Mouse (Mus musculus) kidney, postnatal 4 days (tissue): ENCODE measurements around the gene Bbs7.
"Not testable (repeated sequence)": the region's sequence is repeated elsewhere in the genome, so short reads cannot be mapped to it uniquely, and the experiment has no call there.

Source experiments
- DNase-seq, 2 experiments: peaks; one replicate each; pipeline ENCODE4 v3.0.0; 2021; ENCODE audit warnings: mixed read lengths in 2 of 2

Bbs7 gene

DNA sequence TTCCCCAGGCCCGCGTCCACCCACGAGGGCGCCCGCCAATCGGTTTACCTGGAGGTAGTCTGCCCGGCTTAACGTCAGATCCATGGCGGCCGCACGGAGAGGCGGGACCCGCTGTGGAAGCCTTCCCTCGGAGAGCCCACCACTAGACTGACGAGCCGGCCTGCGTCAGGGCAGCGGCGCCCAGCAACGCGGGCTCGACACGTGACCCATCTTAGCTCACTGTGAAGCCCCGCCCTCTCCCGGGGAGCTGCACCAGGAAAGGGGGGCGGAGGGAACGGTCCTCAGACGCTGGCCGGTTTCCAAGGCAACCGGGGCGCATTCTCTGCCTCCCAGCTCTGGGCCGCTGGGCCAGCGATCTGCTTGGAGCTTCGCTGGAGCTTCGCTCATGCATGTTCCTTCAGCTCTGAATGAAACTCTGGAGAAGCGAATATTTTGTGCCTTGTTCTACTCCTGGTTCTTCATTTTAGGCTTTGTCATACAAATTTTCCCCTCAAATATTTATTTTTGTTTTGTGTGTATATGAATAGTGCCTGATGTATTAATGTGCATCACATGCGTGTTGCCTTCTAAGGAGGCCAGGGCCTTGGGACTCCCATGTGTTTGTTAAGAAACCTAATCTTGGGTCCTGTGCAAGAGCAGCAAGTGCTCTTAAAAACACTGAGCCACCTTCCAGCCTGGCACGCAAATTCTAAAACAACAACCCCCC lies at the start of gene Bbs7:
Bbs7 (minus strand) TSS at position 276 of the 706 bp plus-strand sequence.
- peak; percentile 97 to 98 for DNase-seq

GRCm38 (mm10) chr3:36645245-36645559 lies 31.9 kb upstream of the Bbs7 start:
- not testable (repeated sequence) for DNase-seq

DNA sequence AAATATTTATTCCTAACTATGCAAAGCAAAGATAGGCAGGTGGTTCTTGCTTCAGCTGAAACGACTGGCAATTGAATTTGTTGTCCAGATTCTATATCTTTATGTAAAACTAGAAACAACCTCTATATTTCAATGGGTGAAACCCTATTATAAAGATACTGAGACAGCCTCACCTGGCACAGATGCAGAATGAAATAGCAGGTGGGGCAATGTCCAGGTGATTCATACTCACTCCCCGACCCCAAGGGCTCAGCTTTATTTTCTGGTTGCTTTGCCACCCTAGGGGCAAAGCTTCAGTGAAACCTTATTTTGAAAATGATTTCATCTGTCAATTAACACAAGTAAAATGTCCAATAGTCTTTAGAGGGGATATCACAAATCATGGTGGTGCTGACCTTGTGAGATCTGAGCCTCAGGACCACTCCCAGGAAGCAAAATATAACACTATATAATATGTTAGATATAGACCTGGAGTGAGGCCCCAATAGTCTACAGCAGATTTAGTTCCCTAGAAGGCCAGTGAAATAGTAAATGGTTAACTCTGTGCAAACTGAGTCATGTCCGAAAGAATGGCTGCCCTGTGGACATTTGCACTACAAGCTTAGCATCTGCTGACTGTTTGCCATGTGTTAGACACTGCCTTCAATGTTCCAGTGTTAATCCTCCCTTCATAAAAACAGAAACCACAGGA lies 31.4 kb upstream of the Bbs7 start:
- no peak for DNase-seq

GRCm38 (mm10) chr3:36643354-36643753 lies 30.1 kb upstream of the Bbs7 start:
- no peak for DNase-seq

GRCm38 (mm10) chr3:36642736-36643135 lies 29.5 kb upstream of the Bbs7 start:
- DNase-seq: peak; percentile 18 to 24

- peak; percentile 11 to 22 for DNase-seq
Measured at GRCm38 (mm10) chr3:36640787-36641186, 27.5 kb upstream of the Bbs7 start.

DNA sequence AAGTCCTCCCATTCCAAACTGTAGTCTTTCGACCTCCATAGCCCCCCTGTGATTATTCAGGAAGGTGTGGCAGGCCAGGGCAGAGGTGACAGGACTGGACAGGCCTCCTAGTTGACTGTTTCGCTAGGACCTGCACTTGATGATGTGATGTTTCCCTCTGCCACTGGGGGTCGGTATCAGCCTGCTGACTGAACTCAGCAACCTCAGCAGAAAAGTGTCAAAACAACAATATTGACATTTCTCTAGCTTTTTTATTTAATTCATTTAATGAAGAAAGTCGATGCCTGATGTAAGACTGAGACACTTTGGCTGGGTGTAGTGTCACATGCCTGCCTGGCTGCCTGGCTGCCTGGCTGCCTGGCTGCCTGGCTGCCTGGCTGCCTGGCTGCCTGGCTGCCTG lies 22.2 kb upstream of the Bbs7 start:
- DNase-seq: peak; percentile 64 to 70

GRCm38 (mm10) chr3:36626803-36627202 lies 13.5 kb upstream of the Bbs7 start:
- DNase-seq: no peak

GRCm38 (mm10) chr3:36618181-36618580 lies 4.9 kb upstream of the Bbs7 start:
- DNase-seq: no peak

DNA sequence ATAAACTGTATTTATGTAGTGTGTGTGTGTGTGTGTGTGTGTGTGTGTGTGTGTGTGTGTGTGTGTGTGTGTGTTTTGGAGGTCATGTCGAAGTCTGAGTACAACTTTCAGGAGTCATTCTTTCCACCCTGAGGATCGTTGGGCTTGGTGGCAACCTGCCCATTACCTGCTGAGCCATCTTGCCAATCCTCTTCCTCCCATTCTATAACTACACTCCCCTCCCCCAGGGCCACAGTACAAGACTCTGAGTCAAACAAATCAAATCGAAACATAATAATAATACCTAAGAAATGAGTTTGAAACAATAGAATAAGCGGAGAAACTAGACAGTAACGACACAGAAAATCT lies 605 bp upstream of the Bbs7 start:
- peak; percentile 11 to 15 for DNase-seq

- DNase-seq: no peak
Measured at GRCm38 (mm10) chr3:36612687-36613086, 590 bp downstream of the Bbs7 start.

- DNase-seq: no peak
Measured at GRCm38 (mm10) chr3:36605894-36606783, 7.1 kb downstream of the Bbs7 start.

- DNase-seq: not testable (repeated sequence)
Measured at GRCm38 (mm10) chr3:36599773-36600172, 13.5 kb downstream of the Bbs7 start.

GRCm38 (mm10) chr3:36598811-36599210 lies 14.5 kb downstream of the Bbs7 start:
- DNase-seq: no peak

GRCm38 (mm10) chr3:36571827-36572378 lies 41.4 kb downstream of the Bbs7 start, which contains the start of gene Ccna2:
Ccna2 (minus strand) TSS chr3:36572150.
- peak; percentile 99 for DNase-seq

GRCm38 (mm10) chr3:36571361-36571826 lies 41.9 kb downstream of the Bbs7 start:
- no peak for DNase-seq

DNA sequence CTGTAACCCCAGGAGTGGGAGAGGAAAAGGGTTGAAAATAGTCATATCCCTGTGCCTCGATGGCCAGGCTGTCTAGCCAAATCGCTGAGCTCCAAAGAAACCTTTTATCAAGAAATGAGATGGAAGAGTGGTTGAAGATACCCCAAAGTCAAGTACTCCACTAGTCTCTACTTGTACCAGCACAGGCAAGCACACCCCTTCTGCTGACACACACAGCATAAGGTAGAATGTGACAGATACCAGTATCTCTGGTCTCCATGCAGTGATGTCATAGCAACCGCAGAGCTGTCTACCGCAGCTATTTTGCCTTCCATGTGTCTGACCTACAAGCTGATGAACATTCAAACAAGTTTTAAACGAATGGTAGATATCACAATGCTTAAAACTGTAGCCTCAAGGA lies 43.4 kb downstream of the Bbs7 start:
- DNase-seq: no peak

- no peak for DNase-seq
Measured at GRCm38 (mm10) chr3:36563666-36564065, 49.6 kb downstream of the Bbs7 start.

DNA sequence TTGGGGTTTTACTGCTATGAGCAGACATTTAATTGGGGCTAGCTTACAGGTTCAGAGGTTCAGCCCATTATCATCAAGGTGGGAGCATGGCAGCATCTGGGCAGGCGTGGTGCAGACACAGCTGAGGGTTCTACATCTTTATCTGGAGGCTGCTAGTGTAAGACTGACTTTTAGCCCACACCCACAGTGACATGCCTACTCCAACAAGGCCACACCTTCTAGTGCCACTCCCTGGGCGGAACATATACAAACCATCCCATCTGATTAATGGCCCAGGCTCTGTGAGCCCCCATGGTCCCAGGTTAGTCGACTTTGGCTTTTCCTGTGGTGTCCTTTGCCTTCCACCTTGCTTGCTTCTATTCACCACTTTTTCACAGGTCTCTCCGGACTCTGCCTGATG lies 53.7 kb downstream of the Bbs7 start:
- no peak for DNase-seq

DNA sequence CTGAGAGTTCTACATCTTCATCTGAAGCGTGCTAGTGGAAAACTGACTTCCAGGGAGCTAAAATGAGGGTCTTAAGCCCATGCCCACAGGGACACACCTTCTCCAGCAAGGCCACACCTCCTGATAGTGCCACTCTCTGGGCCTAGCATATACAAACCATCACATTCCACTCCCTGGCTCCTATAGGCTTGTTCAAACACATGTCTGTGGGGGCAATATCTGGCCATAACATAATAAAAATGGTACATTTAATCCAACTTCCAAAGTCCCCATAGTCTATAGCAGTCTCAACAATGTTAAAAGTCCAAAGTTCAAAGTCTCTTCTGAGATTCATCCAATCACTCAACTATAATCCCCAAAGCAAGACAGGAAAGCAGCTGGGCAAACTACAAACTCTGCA lies 55.7 kb downstream of the Bbs7 start:
- DNase-seq: no peak

DNA sequence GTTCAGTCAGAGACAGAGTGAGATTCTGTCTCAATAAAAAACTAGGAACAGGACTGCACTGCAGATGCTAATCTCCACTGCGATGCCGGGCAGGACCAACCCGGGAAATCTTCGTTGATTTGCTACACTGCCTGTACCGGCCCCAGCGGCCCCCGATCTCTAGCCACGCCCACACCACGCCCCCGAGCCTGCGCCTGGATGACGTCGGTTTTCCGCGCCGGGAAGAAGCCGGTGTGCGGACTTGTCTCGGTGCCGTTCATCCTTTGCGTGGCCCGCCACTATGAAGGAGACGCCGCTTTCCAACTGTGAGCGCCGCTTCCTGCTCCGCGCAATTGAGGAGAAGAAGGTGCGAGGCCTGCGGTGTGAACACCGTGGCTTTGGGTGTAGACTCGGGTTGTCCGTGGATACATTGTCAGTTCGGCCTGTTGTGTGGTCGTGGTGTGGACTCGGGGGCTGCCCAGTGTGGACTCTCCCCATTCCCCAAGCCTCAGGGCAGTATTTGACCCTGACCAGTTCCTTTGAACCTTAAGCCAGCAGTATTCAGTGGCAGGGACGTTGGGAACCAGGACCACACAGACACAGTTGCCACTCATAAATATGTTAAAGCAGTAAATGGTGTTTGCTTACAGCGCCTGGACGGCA lies 60.8 kb downstream of the Bbs7 start, which contains the start of gene Exosc9:
Exosc9 (plus strand) TSS at position 201 of the 642 bp plus-strand sequence.
- peak; percentile 96 to 97 for DNase-seq

DNA sequence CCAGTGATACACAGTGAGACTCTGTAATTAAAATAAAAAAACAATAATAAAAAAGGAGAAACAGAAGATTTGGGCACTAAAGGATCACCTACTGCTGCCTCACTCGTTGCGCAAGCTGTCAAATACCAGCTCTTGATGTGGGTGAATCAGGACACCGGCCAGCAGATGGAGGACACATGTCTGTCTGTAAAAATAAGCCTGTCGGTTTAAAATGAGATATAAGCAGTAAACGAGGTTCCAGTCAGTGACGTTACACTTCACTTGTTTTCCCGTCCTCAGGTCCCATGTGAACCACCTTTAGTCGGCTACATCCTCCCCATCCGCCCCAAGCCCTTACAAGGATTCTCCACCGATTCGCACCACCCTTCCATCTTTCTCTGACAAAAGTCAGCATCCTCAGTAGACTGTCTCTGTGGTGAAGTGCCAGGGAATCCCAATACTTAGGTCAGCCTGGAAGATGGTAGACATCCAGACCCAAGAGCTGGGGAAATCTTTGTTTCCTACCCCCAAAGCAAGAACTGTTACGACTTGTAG lies 61.4 kb downstream of the Bbs7 start:
- no peak for DNase-seq
